Mouse (Mus musculus) spleen, adult 2 months (tissue): ENCODE measurements around the gene Tmem119. TPM values are rescaled to one million over a fixed set of nuclear protein-coding genes. Genes with fewer than 3 reads are reported as not detected.

Experiments used
- DNase-seq, 2 experiments: peaks; one replicate each; pipeline versions ENCODE4 v3.0.0 to v3.0.0-alpha.2; 2012 to 2021; ENCODE audit warnings: low spot score in 2 of 2, low read depth in 1 of 2
- H3K27ac ChIP-seq: fragments of 200-500 bp; 2 replicates; pipeline ENCODE4 v1.5.1; 2012; ENCODE audit warnings: low read length, inconsistent platforms; ENCODE audit not compliant: insufficient read depth
- H3K27me3 ChIP-seq: fragments of 200-500 bp; 2 replicates; pipeline ENCODE4 v1.6.1; 2012; ENCODE audit warnings: mild to moderate bottlenecking, moderate library complexity, low read length, inconsistent platforms; ENCODE audit not compliant: control insufficient read depth, insufficient read depth
- H3K36me3 ChIP-seq: fragments of 200-500 bp; 2 replicates; pipeline ENCODE4 v1.6.1; 2012; ENCODE audit warnings: mild to moderate bottlenecking, low read length, inconsistent platforms; ENCODE audit not compliant: control insufficient read depth, insufficient read depth
- H3K4me1 ChIP-seq: fragments of 200-500 bp; 2 replicates; pipeline ENCODE4 v1.6.1; 2011; ENCODE audit warnings: inconsistent platforms; ENCODE audit not compliant: control insufficient read depth, insufficient read depth, insufficient read length
- H3K4me3 ChIP-seq: fragments of 200-500 bp; 2 replicates; pipeline ENCODE4 v1.5.1; 2011; ENCODE audit warnings: mild to moderate bottlenecking, inconsistent platforms; ENCODE audit not compliant: insufficient read depth, insufficient read length; ENCODE audit errors: extremely low read depth
- CTCF ChIP-seq: fragments of 200-500 bp; IDR thresholded peaks from 2 replicates; pipeline ENCODE4 v1.5.1; 2011; ENCODE audit warnings: mild to moderate bottlenecking, inconsistent platforms; ENCODE audit not compliant: insufficient read depth, insufficient read length, insufficient replicate concordance; ENCODE audit errors: extremely low read depth
- POLR2A ChIP-seq: fragments of 200-500 bp; IDR thresholded peaks from 2 replicates; pipeline ENCODE4 v1.6.1; 2011; ENCODE audit warnings: low read depth, low read length, inconsistent platforms
- WGBS: fragments of 180-500 bp; shearing (Covaris S2); methylation state at CpG from one replicate; pipeline ENCODE4 v1.1.7; 2018; 5-methylcytosine and 5-hydroxymethylcytosine counted together
- polyA plus RNA-seq: library from polyadenylated mRNA; depleted of rRNA; stranded (reverse); fragments of >200 nt; gene quantifications from 2 replicates; pipeline ENCODE4 v1.2.3, GENCODE M21; 2012; rRNA removed

The Tmem119 gene
- polyA plus RNA-seq: 3.0 and 4.8 TPM in 2 replicates

- Histone ChIP-seq H3K27me3 (no peaks in the 10 kb centered on the region), H3K27ac (no peak within 1 kb of the TSS), H3K36me3 (no peaks in the 10 kb centered on the region), H3K4me3 (no peak within 1 kb of the TSS), H3K4me1 (no peaks in the 10 kb centered on the region)
- TF ChIP-seq POLR2A (no peak), CTCF (no peak)
- DNase-seq: no peak
- WGBS: 8% methylated on average over 11 of the region's 11 CpGs
Observed at GRCm38 (mm10) chr5:113800280-113800679, at the start of gene Tmem119. Gene Tmem119, minus strand, starts transcription at chr5:113800516.

- Histone ChIP-seq H3K4me3 (no peak overlapping the region), H3K27me3 (no peaks in the 10 kb centered on the region), H3K27ac (no peak overlapping the region), H3K4me1 (peaks cover 3% of the 10 kb centered on the region; the same call in 1 of the 2 replicates), H3K36me3 (peaks cover 50% of the 10 kb centered on the region)
- no peak for DNase-seq
- 92% methylated on average over 9 of the region's 9 CpGs for WGBS
- TF ChIP-seq CTCF (no peak), POLR2A (no peak)
Observed at GRCm38 (mm10) chr5:113847636-113848035, 47.3 kb upstream of the Tmem119 start.

DNA sequence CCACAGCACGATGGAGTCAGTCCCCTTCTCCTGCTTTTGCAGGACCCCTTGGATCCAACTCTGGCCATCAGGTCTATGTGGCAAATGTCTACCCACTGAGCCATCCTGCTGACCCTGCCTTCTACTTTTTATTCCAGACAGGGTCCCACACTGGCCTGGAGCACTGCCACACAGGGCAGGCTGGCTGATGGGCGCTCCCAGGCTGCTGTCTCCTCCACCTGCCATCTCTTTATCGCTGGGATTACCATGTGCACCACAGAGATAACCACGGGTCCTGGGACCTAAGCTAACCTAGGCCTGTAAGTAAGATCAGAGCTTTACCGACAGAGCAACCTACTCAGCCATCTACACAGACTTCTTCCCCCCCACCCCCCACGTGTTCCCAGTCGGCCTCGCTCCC lies 46.3 kb upstream of the Tmem119 start:
- DNase-seq: no peak
- Histone ChIP-seq H3K4me1 (peaks cover 8% of the 10 kb centered on the region; the same call in 1 of the 2 replicates), H3K36me3 (peaks cover 46% of the 10 kb centered on the region), H3K4me3 (no peak overlapping the region), H3K27me3 (no peaks in the 10 kb centered on the region), H3K27ac (no peak overlapping the region)
- TF ChIP-seq CTCF (no peak), POLR2A (no peak)
- 83% methylated on average over 8 of the region's 8 CpGs for WGBS

GRCm38 (mm10) chr5:113845627-113846026 lies 45.3 kb upstream of the Tmem119 start:
- 91% methylated on average over 8 of the region's 8 CpGs for WGBS
- Histone ChIP-seq H3K27ac (no peak overlapping the region), H3K4me1 (peaks cover 9% of the 10 kb centered on the region; the same call in 1 of the 2 replicates), H3K27me3 (no peaks in the 10 kb centered on the region), H3K36me3 (peaks cover 39% of the 10 kb centered on the region), H3K4me3 (no peak overlapping the region)
- no peak for TF ChIP-seq POLR2A
- TF ChIP-seq CTCF: no peak
- DNase-seq: no peak

DNA sequence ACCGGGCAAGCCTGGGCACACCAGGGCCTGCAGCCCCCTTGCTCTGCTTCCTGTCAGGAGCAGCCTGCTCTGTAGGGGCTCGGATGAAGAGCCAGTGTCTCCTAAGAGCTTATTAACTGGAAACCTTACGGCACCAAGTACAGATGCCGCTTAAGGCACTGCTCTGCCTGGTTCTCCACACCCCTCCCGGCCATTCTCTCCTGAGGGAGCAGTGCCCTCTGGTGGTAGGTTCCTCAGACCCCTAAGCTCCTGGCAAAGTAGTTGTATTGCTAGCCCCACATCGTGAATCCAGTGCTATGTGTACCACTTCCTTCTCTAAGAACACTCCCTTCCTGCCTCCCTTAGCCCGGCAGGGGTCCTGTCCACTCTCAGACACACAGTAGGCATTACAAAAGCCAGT lies 44.4 kb upstream of the Tmem119 start:
- peaks cover 9% of the 10 kb centered on the region; the same call in 1 of the 2 replicates for H3K4me1 ChIP-seq
- H3K27me3 ChIP-seq: no peaks in the 10 kb centered on the region
- WGBS: 20% methylated on average over 7 of the region's 7 CpGs
- no peak overlapping the region for H3K4me3 ChIP-seq
- peaks cover 34% of the 10 kb centered on the region for H3K36me3 ChIP-seq
- DNase-seq: peak; percentile 76 to 88
- TF ChIP-seq CTCF: peak; percentile 91
- no peak for TF ChIP-seq POLR2A
- no peak overlapping the region for H3K27ac ChIP-seq

- H3K27me3 ChIP-seq: no peaks in the 10 kb centered on the region
- TF ChIP-seq CTCF (no peak), POLR2A (no peak)
- H3K4me1 ChIP-seq: peaks cover 9% of the 10 kb centered on the region; the same call in 1 of the 2 replicates
- peaks cover 30% of the 10 kb centered on the region for H3K36me3 ChIP-seq
- WGBS: 84% methylated on average over 15 of the region's 15 CpGs
- H3K4me3 ChIP-seq: no peak overlapping the region
- H3K27ac ChIP-seq: no peak overlapping the region
- DNase-seq: no peak
Observed at GRCm38 (mm10) chr5:113844106-113844505, 43.8 kb upstream of the Tmem119 start.

DNA sequence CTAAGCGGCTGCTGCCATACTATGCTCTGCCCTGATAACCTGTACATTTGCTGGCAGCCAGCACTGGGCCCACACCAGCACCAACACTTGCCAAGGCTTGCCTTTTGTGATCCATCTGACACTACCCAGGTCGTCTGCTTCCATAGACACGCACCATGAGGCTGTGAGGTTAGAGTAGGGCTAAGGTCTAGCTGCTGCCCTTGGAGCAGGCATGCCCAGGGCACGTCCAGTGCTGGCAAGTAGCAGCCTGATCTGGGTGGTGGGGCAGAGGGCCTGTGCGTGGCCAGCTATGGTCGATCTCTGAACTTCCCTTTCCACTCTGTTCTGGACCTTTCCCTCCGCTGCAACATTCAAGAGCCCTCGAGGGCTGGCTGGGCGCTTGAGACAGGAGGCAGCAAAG lies 42.6 kb upstream of the Tmem119 start:
- H3K4me3 ChIP-seq: no peak overlapping the region
- peak overlapping the region; percentile 74 for H3K27ac ChIP-seq
- H3K4me1 ChIP-seq: peaks cover 9% of the 10 kb centered on the region; the same call in 1 of the 2 replicates
- no peak for TF ChIP-seq CTCF
- TF ChIP-seq POLR2A: no peak
- no peak for DNase-seq
- peaks cover 26% of the 10 kb centered on the region for H3K36me3 ChIP-seq
- no peaks in the 10 kb centered on the region for H3K27me3 ChIP-seq
- WGBS: 81% methylated on average over 9 of the region's 9 CpGs
